ENCODE assay signal across 8 mouse cellular contexts in the genomic region with DNA sequence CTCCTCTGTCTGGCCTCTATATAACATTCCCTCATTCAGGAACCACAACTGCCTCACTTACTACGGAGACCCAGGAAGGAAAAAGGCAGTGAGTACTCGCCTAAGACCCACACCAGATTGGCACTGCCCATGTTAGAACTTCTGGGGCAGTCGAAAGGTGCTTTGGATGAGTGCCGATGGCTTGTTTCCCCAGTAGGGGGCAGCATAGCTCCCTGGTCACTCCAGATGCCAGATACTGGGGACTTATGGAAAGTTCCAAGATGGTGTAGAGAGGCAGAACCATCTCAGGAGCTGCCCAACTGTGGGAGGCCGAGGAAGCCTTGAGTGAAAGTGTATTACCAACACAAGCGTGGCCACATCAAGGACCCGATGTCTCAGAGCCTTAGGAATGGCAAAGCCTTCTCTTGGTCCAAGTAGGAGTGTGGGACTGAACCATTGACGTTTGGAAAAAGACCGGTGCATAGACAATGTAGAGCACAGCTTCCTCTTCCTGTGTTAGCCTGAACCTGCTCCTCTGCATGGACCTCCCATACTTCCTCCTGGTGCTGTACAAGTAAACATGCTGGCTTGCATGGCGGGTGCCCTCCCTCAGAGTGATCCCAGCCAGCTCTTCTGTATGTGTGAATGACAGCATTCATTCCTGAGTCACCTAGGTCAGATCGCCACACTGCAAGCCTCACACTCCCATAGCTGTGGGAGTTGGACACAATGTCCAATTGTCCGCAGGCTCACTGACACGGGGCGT.
DNase-seq lines count a peak whose midpoint lies in the region; ATAC-seq and TF ChIP-seq lines count a peak whose summit lies in the region.
"Had no signal": no experiment of that assay in that cellular context is flagged by ENCODE, and none has a peak within 500 bp of the region (broad histone marks: within the 10 kb centered on the region; RNA-seq: fewer than 3 reads in every experiment).

No protein-coding gene starts in this region.

- H3K9ac ChIP-seq in MEL (ENCODE audit: control insufficient read depth, low read depth, low read length, poor library complexity, severe bottlenecking), result no peak overlapping the region

- ATAC-seq in granulocyte monocyte progenitor cell, adult 5-6 weeks (replicated peaks; ENCODE audit: poor library complexity, severe bottlenecking), result no peak
- ATAC-seq: forebrain, embryonic 14.5 days had no signal

- peak; percentile 24 for TF ChIP-seq RAD21 in MEL (IDR thresholded peaks at IDR 0.05; ENCODE audit: low read depth, low read length)

- no peaks in the 10 kb centered on the region for H3K27me3 ChIP-seq in MEL (ENCODE audit: control insufficient read depth in 1 of 2, insufficient read depth in 2 of 2, low read length in 2 of 2)

- H3K27ac ChIP-seq in MEL (ENCODE audit: control insufficient read depth, low read depth, low read length), result no peak overlapping the region

- H3K4me3 ChIP-seq in MEL (ENCODE audit: control insufficient read depth in 1 of 2, insufficient read depth in 1 of 2, low read depth in 2 of 2, low read length in 2 of 2), result no peak overlapping the region

- no peaks in the 10 kb centered on the region for H3K9me3 ChIP-seq in MEL (replicated peaks; ENCODE audit: insufficient read depth, low read length)

- no peak for TF ChIP-seq POLR2A in MEL (IDR thresholded peaks at IDR 0.05; ENCODE audit: control insufficient read depth in 1 of 2, insufficient read depth in 1 of 2, low read depth in 1 of 2, low read length in 2 of 2, poor library complexity in 1 of 2)

- no peaks in the 10 kb centered on the region for H3K79me2 ChIP-seq in MEL (ENCODE audit: control insufficient read depth, insufficient read depth, low read length, poor library complexity)

- DNase-seq in kidney, postnatal 10 days, result peak; percentile 28
- no peak for DNase-seq in kidney, adult 18-20 months
- peak; percentile 31 for DNase-seq in MEL (ENCODE audit: low read depth, low spot score)
- DNase-seq in embryo, embryonic 10.5 days (ENCODE audit: low spot score), result peak; percentile 63
- DNase-seq in mesoderm, embryonic 11.5 days (ENCODE audit: low read depth, low spot score), result peak; percentile 39
- no peak for DNase-seq in gastrocnemius, adult 8-10 months (ENCODE audit: low spot score in 2 of 2)

- H3K36me3 ChIP-seq in MEL (ENCODE audit: control insufficient read depth in 1 of 2, insufficient read depth in 2 of 2, low read length in 2 of 2), result no peaks in the 10 kb centered on the region

- no peaks in the 10 kb centered on the region for H3K4me1 ChIP-seq in MEL (ENCODE audit: control insufficient read depth in 1 of 2, insufficient read depth in 2 of 2, low read length in 2 of 2)

- TF ChIP-seq CTCF in MEL (IDR thresholded peaks at IDR 0.05 in 2 of 3, conservative IDR thresholded peaks at IDR 0.05 in 1 of 3; ENCODE audit: control insufficient read depth in 1 of 3, insufficient read depth in 1 of 3, low read depth in 2 of 3, low read length in 3 of 3, poor library complexity in 1 of 3, severe bottlenecking in 1 of 3), result peak; percentile 57 to 71 (median 66)

- no peak for TF ChIP-seq EP300 in MEL (IDR thresholded peaks at IDR 0.05; ENCODE audit: low read depth in 1 of 2, low read length in 2 of 2)

TF ChIP-seq in MEL, 35 proteins besides CTCF, POLR2A, EP300 and RAD21:
- peak; percentile 46 for TF ChIP-seq SMC3 (IDR thresholded peaks at IDR 0.05; ENCODE audit: low read depth, low read length)
- TF ChIP-seq TAL1 (IDR thresholded peaks at IDR 0.05; ENCODE audit: low read length), result no peak
- TF ChIP-seq JUND (IDR thresholded peaks at IDR 0.05; ENCODE audit: low read depth, low read length), result no peak
- TF ChIP-seq SIN3A (IDR thresholded peaks at IDR 0.05; ENCODE audit: low read length), result no peak
- no peak for TF ChIP-seq CHD2 (IDR thresholded peaks at IDR 0.05; ENCODE audit: low read length)

Comparison
In these comparisons a context has a peak if more than half of its experiments do, and no peak if none do; other contexts are left out.
1. DNase-seq: peak in kidney, postnatal 10 days (single experiment), MEL (single experiment), embryo, embryonic 10.5 days (single experiment) and mesoderm, embryonic 11.5 days (single experiment); none in kidney, adult 18-20 months (single experiment) and gastrocnemius, adult 8-10 months (0 of 2).